Mouse (Mus musculus) olfactory bulb, adult 2 months (tissue): ENCODE results near the gene Gstp1.

Source experiments
- CTCF ChIP-seq: fragments of 200-500 bp; IDR thresholded peaks from 2 replicates; pipeline ENCODE4 v1.5.1; 2012; ENCODE audit warnings: low read depth, mild to moderate bottlenecking, low read length, moderate library complexity; ENCODE audit not compliant: insufficient read depth
- POLR2A ChIP-seq: fragments of 200-500 bp; IDR thresholded peaks from 2 replicates; pipeline ENCODE4 v1.6.1; 2012; ENCODE audit warnings: mild to moderate bottlenecking, low read depth, low read length, moderate library complexity; ENCODE audit not compliant: insufficient read depth

DNA sequence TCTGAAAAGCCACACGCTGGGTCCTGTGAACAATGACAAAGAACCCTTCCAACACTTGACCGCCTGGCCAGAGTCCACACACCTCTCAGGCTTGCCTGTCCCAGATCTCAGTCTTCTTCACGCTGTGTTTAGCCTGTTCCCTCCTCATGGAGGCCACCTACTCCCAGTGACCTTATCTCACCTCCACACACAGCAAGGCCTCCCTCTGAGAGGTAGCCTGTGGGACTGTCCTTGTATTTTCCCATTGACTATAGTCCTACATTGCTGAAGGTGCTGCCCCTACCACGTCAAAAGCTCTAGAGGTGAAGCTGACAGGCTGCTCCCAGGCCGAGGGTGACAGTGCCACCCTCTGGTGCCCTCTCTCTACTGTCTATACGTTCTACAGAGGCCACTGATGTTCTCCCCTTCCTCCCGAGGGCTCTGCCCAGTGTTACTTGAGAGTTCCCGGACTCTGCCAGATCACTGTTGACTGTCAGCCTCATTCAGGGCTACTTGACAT is 42.8 kb upstream of the Gstp1 start:
- no peak for TF ChIP-seq POLR2A
- no peak for TF ChIP-seq CTCF
